Mouse (Mus musculus) small intestine, adult 2 months (tissue): ENCODE data around the gene S100a1.

Experiments used
- CTCF ChIP-seq: fragments of 200-500 bp; IDR thresholded peaks from 2 replicates; pipeline ENCODE4 v1.5.1; 2012; ENCODE audit warnings: low read depth, mild to moderate bottlenecking, control low read depth, inconsistent platforms, low read length, moderate library complexity, mixed read lengths; ENCODE audit not compliant: insufficient replicate concordance, insufficient read length; ENCODE audit errors: extremely low read depth
- POLR2A ChIP-seq: fragments of 200-500 bp; IDR thresholded peaks from 2 replicates; pipeline ENCODE4 v1.6.1; 2012; ENCODE audit warnings: low read depth, mild to moderate bottlenecking, control low read depth, inconsistent platforms, low read length, moderate library complexity

DNA sequence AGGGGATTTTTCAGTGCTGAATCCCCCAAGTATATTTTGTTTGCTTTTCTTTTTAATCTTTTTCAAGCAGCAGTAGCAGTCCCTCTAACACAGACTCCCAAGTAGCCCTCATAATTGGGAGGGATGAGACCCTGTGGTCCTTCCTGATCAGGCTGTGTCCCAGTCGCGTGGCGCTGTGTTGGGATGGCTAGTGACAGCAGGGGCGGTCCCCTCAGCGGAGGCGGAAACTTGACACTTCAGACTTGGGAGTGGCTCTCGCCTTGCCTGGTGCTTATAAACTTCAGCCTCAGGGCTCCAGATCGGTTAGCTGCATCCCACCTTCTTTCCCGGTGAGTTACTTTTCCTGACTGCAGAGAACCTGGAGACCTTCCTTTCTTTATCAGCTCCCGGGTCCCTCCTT is 499 bp upstream of the S100a1 start:
- TF ChIP-seq CTCF (no peak), POLR2A (peak; percentile 37; the same call in 1 of the 2 replicates)
